Mouse (Mus musculus) MEL (cell line): ENCODE measurements around the gene Hnf1a. TPM values are rescaled to one million over a fixed set of nuclear protein-coding genes. Genes with fewer than 3 reads are reported as not detected.

Source experiments
- DNase-seq: peaks from one replicate; pipeline ENCODE4 v3.0.0; 2011; ENCODE audit warnings: low read depth, low spot score
- H3K27ac ChIP-seq: 2 replicates; pipeline ENCODE4 v1.5.1; 2012; ENCODE audit warnings: low read depth, mild to moderate bottlenecking, control low read depth, low read length, moderate library complexity; ENCODE audit not compliant: control insufficient read depth
- H3K27me3 ChIP-seq, 2 experiments: fragments of 150-350 bp in 1 of 2; sonication (generic) in 1 of 2; 2 replicates each; pipeline ENCODE4 v1.6.1; 2012; ENCODE audit warnings: low read length in 2 of 2, mild to moderate bottlenecking in 2 of 2, improper control_type of control experiment in 1 of 2, moderate library complexity in 1 of 2; ENCODE audit not compliant: insufficient read depth in 2 of 2, control insufficient read depth in 1 of 2
- H3K36me3 ChIP-seq, 2 experiments: 2 replicates each; pipeline ENCODE4 v1.6.1; 2012 to 2014; ENCODE audit warnings: low read length in 2 of 2, improper control_type of control experiment in 1 of 2, inconsistent platforms in 1 of 2, mild to moderate bottlenecking in 1 of 2; ENCODE audit not compliant: insufficient read depth in 2 of 2, control insufficient read depth in 1 of 2
- H3K4me1 ChIP-seq, 2 experiments: fragments of 150-350 bp in 1 of 2; sonication (generic) in 1 of 2; 2 replicates each; pipeline ENCODE4 v1.6.1; 2012; ENCODE audit warnings: low read length in 2 of 2, improper control_type of control experiment in 1 of 2, mild to moderate bottlenecking in 1 of 2; ENCODE audit not compliant: insufficient read depth in 2 of 2, control insufficient read depth in 1 of 2
- H3K4me3 ChIP-seq, 2 experiments: fragments of 150-350 bp in 1 of 2; sonication (generic) in 1 of 2; 2 replicates each; pipeline ENCODE4 v1.5.1; 2012; ENCODE audit warnings: low read depth in 2 of 2, low read length in 2 of 2, mild to moderate bottlenecking in 2 of 2, moderate library complexity in 2 of 2, control low read depth in 1 of 2, improper control_type of control experiment in 1 of 2; ENCODE audit not compliant: control insufficient read depth in 1 of 2, insufficient read depth in 1 of 2
- H3K79me2 ChIP-seq: 2 replicates; pipeline ENCODE4 v1.6.1; 2012; ENCODE audit warnings: mild to moderate bottlenecking, low read length, moderate library complexity; ENCODE audit not compliant: control insufficient read depth, poor library complexity, insufficient read depth
- H3K9ac ChIP-seq: 2 replicates; pipeline ENCODE4 v1.6.1; 2012; ENCODE audit warnings: low read depth, mild to moderate bottlenecking, control low read depth, low read length, moderate library complexity; ENCODE audit not compliant: control insufficient read depth, poor library complexity, severe bottlenecking
- H3K9me3 ChIP-seq: fragments of 150-350 bp; sonication (generic); replicated peaks from 2 replicates; pipeline ENCODE4 v1.6.1; 2012; ENCODE audit warnings: mild to moderate bottlenecking, low read length, improper control_type of control experiment, moderate library complexity; ENCODE audit not compliant: insufficient read depth
- BHLHE40 ChIP-seq: IDR thresholded peaks from 2 replicates; pipeline ENCODE4 v1.6.1; 2012; ENCODE audit warnings: low read depth, mild to moderate bottlenecking, inconsistent platforms, low read length, improper control_type of control experiment, borderline replicate concordance
- CTCF ChIP-seq, 3 experiments: IDR thresholded peaks in 2 of 3; conservative IDR thresholded peaks in 1 of 3; 2 replicates each; pipeline ENCODE4 v1.5.1; 2011 to 2012; ENCODE audit warnings: low read length in 3 of 3, low read depth in 2 of 3, mild to moderate bottlenecking in 2 of 3, improper control_type of control experiment in 1 of 3, inconsistent platforms in 1 of 3, mixed read lengths in 1 of 3, moderate library complexity in 1 of 3; ENCODE audit not compliant: control insufficient read depth in 1 of 3, insufficient read depth in 1 of 3, poor library complexity in 1 of 3, severe bottlenecking in 1 of 3
- ELF1 ChIP-seq: IDR thresholded peaks from 2 replicates; pipeline ENCODE4 v1.6.1; 2014; ENCODE audit warnings: low read depth, mild to moderate bottlenecking, inconsistent platforms, low read length, improper control_type of control experiment, moderate library complexity
- GATA1 ChIP-seq: IDR thresholded peaks from 2 replicates; pipeline ENCODE4 v1.6.1; 2011; ENCODE audit warnings: low read depth, low read length, improper control_type of control experiment
- JUND ChIP-seq: IDR thresholded peaks from 2 replicates; pipeline ENCODE4 v1.6.1; 2011; ENCODE audit warnings: low read depth, mild to moderate bottlenecking, improper control_type of control experiment, low read length
- MAX ChIP-seq: IDR thresholded peaks from 2 replicates; pipeline ENCODE4 v1.6.1; 2011; ENCODE audit warnings: low read length, improper control_type of control experiment
- NELFE ChIP-seq: IDR thresholded peaks from 2 replicates; pipeline ENCODE4 v1.6.1; 2011; ENCODE audit warnings: low read depth, low read length, improper control_type of control experiment
- NRF1 ChIP-seq: IDR thresholded peaks from 2 replicates; pipeline ENCODE4 v1.6.1; 2014; ENCODE audit warnings: low read depth, mild to moderate bottlenecking, inconsistent platforms, low read length, improper control_type of control experiment, moderate library complexity; ENCODE audit not compliant: poor library complexity, insufficient read depth, severe bottlenecking
- RAD21 ChIP-seq: IDR thresholded peaks from 2 replicates; pipeline ENCODE4 v1.6.1; 2011; ENCODE audit warnings: mild to moderate bottlenecking, low read depth, low read length, improper control_type of control experiment
- SMC3 ChIP-seq: IDR thresholded peaks from 2 replicates; pipeline ENCODE4 v1.6.1; 2011; ENCODE audit warnings: low read depth, low read length, improper control_type of control experiment
- USF2 ChIP-seq, 2 experiments: IDR thresholded peaks; 2 replicates each; pipeline ENCODE4 v1.6.1; 2011 to 2012; ENCODE audit warnings: improper control_type of control experiment in 2 of 2, low read length in 2 of 2, borderline replicate concordance in 1 of 2, inconsistent platforms in 1 of 2, low read depth in 1 of 2, mild to moderate bottlenecking in 1 of 2; ENCODE audit not compliant: insufficient read depth in 1 of 2
- ZC3H11A ChIP-seq: IDR thresholded peaks from 2 replicates; pipeline ENCODE4 v1.6.1; 2012; ENCODE audit warnings: low read depth, mild to moderate bottlenecking, inconsistent platforms, low read length, improper control_type of control experiment
- ZMIZ1 ChIP-seq: IDR thresholded peaks from 2 replicates; pipeline ENCODE4 v1.6.1; 2012; ENCODE audit warnings: low read depth, mild to moderate bottlenecking, inconsistent platforms, low read length, improper control_type of control experiment, moderate library complexity
- ZNF384 ChIP-seq: IDR thresholded peaks from 2 replicates; pipeline ENCODE4 v1.6.1; 2012; ENCODE audit warnings: low read depth, mild to moderate bottlenecking, inconsistent platforms, low read length, improper control_type of control experiment
- polyA plus RNA-seq, 2 experiments: library from polyadenylated mRNA; stranded (reverse) in 1 of 2; unstranded in 1 of 2; fragments of >175 nt in 1 of 2; fragments of >200 nt in 1 of 2; gene quantifications; 2 replicates each; pipeline versions ENCODE4 v1.2.1 to v1.2.4; 2012; ENCODE audit warnings: low replicate concordance in 2 of 2, low read depth in 1 of 2; ENCODE audit not compliant: insufficient read length in 2 of 2, insufficient read depth in 1 of 2, missing spikeins in 1 of 2
- total RNA-seq: library from RNA; depleted of rRNA; stranded (reverse); fragments of 300-350 nt; gene quantifications from 2 replicates; pipeline ENCODE4 v1.2.3, GENCODE M21; 2012; rRNA removed

Hnf1a gene
- total and polyA plus RNA-seq, 3 experiments, result 0.08 to 0.28 TPM; not detected in 1

- peak overlapping the region in 1 of 2 experiments; percentile 8; a peak in 2 of 4 replicates for H3K4me3 ChIP-seq
- DNase-seq, result peak; percentile 39
- H3K9ac ChIP-seq, result no peak overlapping the region
- H3K79me2 ChIP-seq, result no peaks in the 10 kb centered on the region
- H3K9me3 ChIP-seq, result no peaks in the 10 kb centered on the region
- no peak for TF ChIP-seq JUND
- TF ChIP-seq ZNF384, result no peak
- TF ChIP-seq GATA1, result no peak
- TF ChIP-seq MAX, result no peak
- no peaks in the 10 kb centered on the region for H3K4me1 ChIP-seq
- no peak overlapping the region for H3K27ac ChIP-seq
- H3K36me3 ChIP-seq, result no peaks in the 10 kb centered on the region
- peaks cover 0 to 4% of the 10 kb centered on the region in 2 experiments; a peak in 2 of 4 replicates for H3K27me3 ChIP-seq
Measured at GRCm38 (mm10) chr5:114908598-114909305, 62.1 kb downstream of the Hnf1a start.

GRCm38 (mm10) chr5:114902413-114902812 is 68.5 kb downstream of the Hnf1a start:
- TF ChIP-seq ELF1 (no peak), ZC3H11A (peak; percentile 81), ZMIZ1 (no peak), NELFE (no peak), BHLHE40 (no peak), USF2 (IDR thresholded peaks at IDR 0.05; ENCODE audit: borderline replicate concordance in 1 of 2, insufficient read depth in 1 of 2, low read depth in 1 of 2, low read length in 2 of 2) (no peak), ZNF384 (0 out of 2 replicates have a peak, but pooled peaks have one; percentile 29), SMC3 (peak; percentile 85), NRF1 (no peak), RAD21 (peak; percentile 87), CTCF (IDR thresholded peaks at IDR 0.05 in 2 of 3, conservative IDR thresholded peaks at IDR 0.05 in 1 of 3; ENCODE audit: control insufficient read depth in 1 of 3, insufficient read depth in 1 of 3, low read depth in 2 of 3, low read length in 3 of 3, poor library complexity in 1 of 3, severe bottlenecking in 1 of 3) (peak; percentile 71 to 89 (median 86))
- no peaks in the 10 kb centered on the region for H3K4me1 ChIP-seq
- peak; percentile 67 for DNase-seq
- H3K27me3 ChIP-seq, result peaks cover 12 to 17% of the 10 kb centered on the region in 2 experiments
- H3K79me2 ChIP-seq, result no peaks in the 10 kb centered on the region
- no peaks in the 10 kb centered on the region for H3K36me3 ChIP-seq
- no peak overlapping the region for H3K27ac ChIP-seq
- no peaks in the 10 kb centered on the region for H3K9me3 ChIP-seq
- no peak overlapping the region for H3K4me3 ChIP-seq
- H3K9ac ChIP-seq, result no peak overlapping the region

Other genes with a start within 250 kb of the Hnf1a start
- gene Ankrd13a, start 196.4 kb downstream of the Hnf1a start, total RNA-seq, result 140 and 180 TPM in 2 replicates
- 100 to 1,000 TPM; 110 to 184 TPM for gene Ankrd13a, start 196.4 kb downstream of the Hnf1a start, polyA plus RNA-seq
- gene Git2, start 195.6 kb downstream of the Hnf1a start, total RNA-seq, result 24.0 and 29.1 TPM in 2 replicates
- 10 to 100 TPM; 64.9 to 71.7 TPM for gene Git2, start 195.6 kb downstream of the Hnf1a start, polyA plus RNA-seq
- gene 1500011B03Rik, start 147.6 kb downstream of the Hnf1a start, total RNA-seq, result 47.7 and 56.0 TPM in 2 replicates
- gene 1500011B03Rik, start 147.6 kb downstream of the Hnf1a start, polyA plus RNA-seq, result 10 to 100 TPM in 1 of 2 experiments, not detected in 1; 75.2 TPM
- not detected in 2 replicates for gene 4930519G04Rik, start 117.4 kb downstream of the Hnf1a start, total RNA-seq
- not detected for gene 4930519G04Rik, start 117.4 kb downstream of the Hnf1a start, polyA plus RNA-seq
- gene Gm9936, start 112.4 kb downstream of the Hnf1a start, total RNA-seq, result not detected in 2 replicates
- not detected for gene Gm9936, start 112.4 kb downstream of the Hnf1a start, polyA plus RNA-seq
- 0.27 TPM in 1 of 2 replicates, not detected in the other for gene Oasl2, start 74.2 kb downstream of the Hnf1a start, total RNA-seq
- gene Oasl2, start 74.2 kb downstream of the Hnf1a start, polyA plus RNA-seq, result under 1 TPM in 1 of 2 experiments, not detected in 1; 0.63 TPM
- 8.2 and 11.5 TPM in 2 replicates for gene Oasl1, start 47.9 kb downstream of the Hnf1a start, total RNA-seq
- 10 to 100 TPM in 1 of 2 experiments, not detected in 1; 33.3 TPM for gene Oasl1, start 47.9 kb downstream of the Hnf1a start, polyA plus RNA-seq
- gene 2210016L21Rik, start 28.9 kb downstream of the Hnf1a start, total RNA-seq, result 14.4 and 16.2 TPM in 2 replicates
- gene 2210016L21Rik, start 28.9 kb downstream of the Hnf1a start, polyA plus RNA-seq, result 10 to 100 TPM in 1 of 2 experiments, not detected in 1; 46.1 TPM
- 25.8 and 29.5 TPM in 2 replicates for gene Sppl3, start 40.0 kb upstream of the Hnf1a start, total RNA-seq
- 10 to 100 TPM in 1 of 2 experiments, not detected in 1; 50.9 TPM for gene Sppl3, start 40.0 kb upstream of the Hnf1a start, polyA plus RNA-seq
- gene Gm10401, start 127.2 kb upstream of the Hnf1a start, total RNA-seq, result 3.5 and 4.6 TPM in 2 replicates
- under 1 TPM in 1 of 2 experiments, not detected in 1; 0.56 TPM for gene Gm10401, start 127.2 kb upstream of the Hnf1a start, polyA plus RNA-seq
- gene Acads, start 148.3 kb upstream of the Hnf1a start, total RNA-seq, result 31.9 and 35.0 TPM in 2 replicates
- gene Acads, start 148.3 kb upstream of the Hnf1a start, polyA plus RNA-seq, result 10 to 100 TPM in 1 of 2 experiments, not detected in 1; 56.5 TPM
- 15.8 and 18.6 TPM in 2 replicates for gene Unc119b, start 163.9 kb upstream of the Hnf1a start, total RNA-seq
- 10 to 100 TPM in 1 of 2 experiments, not detected in 1; 25.7 TPM for gene Unc119b, start 163.9 kb upstream of the Hnf1a start, polyA plus RNA-seq
- gene Mlec, start 187.1 kb upstream of the Hnf1a start, total RNA-seq, result 146 and 167 TPM in 2 replicates
- gene Mlec, start 187.1 kb upstream of the Hnf1a start, polyA plus RNA-seq, result 100 to 1,000 TPM in 1 of 2 experiments, not detected in 1; 156 TPM
- gene Cabp1, start 223.3 kb upstream of the Hnf1a start, total RNA-seq, result 0.35 and 0.52 TPM in 2 replicates
- gene Cabp1, start 223.3 kb upstream of the Hnf1a start, polyA plus RNA-seq, result 1 to 10 TPM in 1 of 2 experiments, not detected in 1; 1.7 TPM